Mouse (Mus musculus) embryonic facial prominence, embryonic 11.5 days (tissue): Measurements from ENCODE around the gene Dnajb5. TPM values are rescaled to one million over a fixed set of nuclear protein-coding genes. Genes with fewer than 3 reads are reported as not detected.

Experiments used
- ATAC-seq: fragments of 200-750 bp; cut with Nextera tagmentation; replicated peaks from 2 replicates; pipeline ENCODE4 v1.8.0; 2017; ENCODE audit warnings: low read depth; ENCODE audit not compliant: insufficient number of reproducible peaks, low FRiP score, low TSS enrichment
- DNase-seq: peaks from one replicate; pipeline ENCODE4 v3.0.0-alpha.2; 2015; ENCODE audit warnings: low spot score
- H3K27ac ChIP-seq: fragments of 300-500 bp; sonication (generic); replicated peaks from 2 replicates; pipeline ENCODE4 v1.5.1; 2014; ENCODE audit warnings: mild to moderate bottlenecking, low read depth, low read length, control low read depth
- H3K27me3 ChIP-seq: fragments of 300-500 bp; sonication (generic); 2 replicates; pipeline ENCODE4 v1.6.1; 2014; ENCODE audit warnings: mild to moderate bottlenecking, low read length, moderate library complexity, mixed read lengths; ENCODE audit not compliant: control insufficient read depth, insufficient read depth
- H3K36me3 ChIP-seq: fragments of 300-500 bp; sonication (generic); replicated peaks from 2 replicates; pipeline ENCODE4 v1.6.1; 2014; ENCODE audit warnings: low read depth, mild to moderate bottlenecking, low read length, moderate library complexity, mixed read lengths; ENCODE audit not compliant: control insufficient read depth, insufficient read depth
- H3K4me1 ChIP-seq: fragments of 300-500 bp; sonication (generic); 2 replicates; pipeline ENCODE4 v1.6.1; 2014; ENCODE audit warnings: low read length, mixed read lengths; ENCODE audit not compliant: control insufficient read depth, insufficient read depth
- H3K4me2 ChIP-seq: fragments of 300-500 bp; sonication (generic); 2 replicates; pipeline ENCODE4 v1.6.1; 2014; ENCODE audit warnings: low read depth, mild to moderate bottlenecking, control low read depth, low read length, moderate library complexity
- H3K4me3 ChIP-seq: fragments of 300-500 bp; sonication (generic); 2 replicates; pipeline ENCODE4 v1.5.1; 2014; ENCODE audit warnings: low read depth, low read length, control low read depth
- H3K9ac ChIP-seq: fragments of 300-500 bp; sonication (generic); replicated peaks from 2 replicates; pipeline ENCODE4 v1.6.1; 2014; ENCODE audit warnings: mild to moderate bottlenecking, control low read depth, low read length
- H3K9me3 ChIP-seq: fragments of 300-500 bp; sonication (generic); replicated peaks from 2 replicates; pipeline ENCODE4 v1.6.1; 2016; ENCODE audit warnings: mild to moderate bottlenecking, low read length, inconsistent platforms, mixed read lengths; ENCODE audit not compliant: control insufficient read depth
- WGBS: fragments of 180-500 bp; shearing (Covaris S2); extraction: QIAGEN DNeasy Blood & Tissue Kit; methylation state at CpG from one replicate; pipeline ENCODE4 v1.1.7; 2014; 5-methylcytosine and 5-hydroxymethylcytosine counted together
- polyA plus RNA-seq: library from polyadenylated mRNA; unstranded; fragments of >200 nt; fragmentation: Nextera tagmentation; extraction: Ambion mirVana; gene quantifications from 2 replicates; pipeline ENCODE4 v1.2.1, GENCODE M21; 2014

Dnajb5 gene
- polyA plus RNA-seq, 1 experiment from 2014 or later: 8.6 TPM

DNA sequence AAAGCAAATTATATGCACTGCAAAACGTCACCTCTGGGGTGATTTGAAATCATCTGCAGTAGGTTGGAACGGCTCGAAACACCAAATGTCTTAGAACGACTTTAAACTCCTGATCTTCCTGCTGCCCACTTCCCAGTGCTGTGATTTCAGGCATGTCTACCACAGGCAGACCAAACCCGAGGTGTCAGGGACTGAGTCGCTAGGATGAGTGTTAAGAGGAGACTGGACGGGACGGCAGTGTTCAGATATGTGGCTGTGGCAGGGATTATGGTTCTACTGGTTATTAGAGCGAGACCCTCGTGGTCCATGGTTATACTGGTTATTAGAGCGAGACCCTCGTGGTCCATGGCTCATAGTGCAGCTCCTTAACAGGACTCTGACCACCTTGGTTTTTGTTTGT is 34.3 kb upstream of the Dnajb5 start:
- ATAC-seq (no peak), DNase-seq (no peak)
- H3K4me3 ChIP-seq: no peak overlapping the region
- H3K9ac ChIP-seq: no peak overlapping the region
- peaks cover 2% of the 10 kb centered on the region; the same call in 1 of the 2 replicates for H3K4me1 ChIP-seq
- no peaks in the 10 kb centered on the region for H3K36me3 ChIP-seq
- WGBS: 79% methylated on average over 12 of the region's 12 CpGs
- peaks cover 23% of the 10 kb centered on the region for H3K27me3 ChIP-seq
- H3K9me3 ChIP-seq: no peaks in the 10 kb centered on the region
- no peak overlapping the region for H3K27ac ChIP-seq
- H3K4me2 ChIP-seq: no peak overlapping the region

DNA sequence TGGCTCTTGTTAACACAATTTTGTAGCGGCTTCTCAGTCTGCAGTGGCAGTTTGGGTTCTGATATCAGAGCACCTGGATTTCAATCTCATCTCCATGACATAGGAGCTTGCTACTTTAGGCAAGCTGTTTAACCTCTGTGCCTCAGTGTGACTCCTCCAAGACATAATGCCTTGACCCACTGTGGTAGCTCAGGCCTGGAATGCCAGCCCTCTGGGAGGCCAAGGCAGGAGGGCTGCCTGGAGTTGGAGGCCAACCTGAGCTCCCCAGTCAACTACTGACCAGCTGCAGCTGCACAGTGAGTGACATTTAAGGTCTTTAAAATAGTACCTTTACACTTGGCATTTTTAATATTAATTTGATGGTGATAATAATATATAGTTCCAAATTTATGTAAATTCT is 33.6 kb upstream of the Dnajb5 start:
- H3K4me2 ChIP-seq: no peak overlapping the region
- no peaks in the 10 kb centered on the region for H3K9me3 ChIP-seq
- H3K4me3 ChIP-seq: no peak overlapping the region
- no peak overlapping the region for H3K9ac ChIP-seq
- DNase-seq (no peak), ATAC-seq (no peak)
- WGBS: 63% methylated on average over 1 of the region's 1 CpGs
- no peak overlapping the region for H3K27ac ChIP-seq
- peaks cover 2% of the 10 kb centered on the region; the same call in 1 of the 2 replicates for H3K4me1 ChIP-seq
- no peaks in the 10 kb centered on the region for H3K36me3 ChIP-seq
- H3K27me3 ChIP-seq: peaks cover 23% of the 10 kb centered on the region

DNA sequence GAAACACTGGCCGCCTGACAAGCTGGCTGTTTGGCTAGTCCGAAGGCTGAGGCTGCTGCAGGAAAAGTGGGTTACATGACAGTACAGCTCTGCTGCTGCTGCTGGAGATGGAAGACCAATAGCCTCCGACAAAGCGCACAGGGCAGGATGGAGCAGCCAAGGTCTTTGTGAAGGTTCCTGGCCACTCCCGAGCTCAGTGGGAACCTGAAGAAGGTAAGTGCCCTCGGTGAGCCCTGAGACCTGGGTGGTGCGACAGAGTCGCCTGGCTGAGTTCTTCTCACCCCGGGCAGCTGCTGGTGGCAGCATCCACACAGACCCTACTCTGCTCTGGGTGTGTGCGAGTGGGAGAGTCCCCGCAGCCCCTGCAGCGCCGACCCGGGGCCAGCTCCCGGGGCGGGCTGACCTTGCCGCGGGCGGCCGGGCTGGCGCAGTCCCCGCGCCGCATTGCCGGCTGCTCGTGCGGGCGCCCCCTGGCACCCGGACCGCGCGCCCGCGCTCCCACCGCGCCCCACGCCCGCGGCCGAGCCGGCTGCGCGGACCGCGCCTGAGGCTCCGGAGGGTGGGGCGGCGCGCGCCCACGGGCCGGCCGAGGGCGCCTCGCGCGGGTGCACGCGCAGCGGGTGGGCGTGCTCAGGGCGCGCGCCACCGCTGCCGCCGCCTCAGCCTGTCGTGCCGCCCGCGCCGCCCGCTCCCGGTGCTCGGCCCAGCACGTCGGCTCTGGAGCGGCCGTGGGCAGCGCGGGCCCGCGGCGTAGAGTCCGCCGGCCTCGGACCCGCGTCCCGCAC is 32.8 kb upstream of the Dnajb5 start, which contains the start of gene Phf24:
Gene Phf24 (plus strand): TSS at position 44 of the 785 bp plus-strand sequence.
- Histone ChIP-seq H3K4me2 (peak within 1 kb of the TSS; percentile 91), H3K27me3 (peaks cover 23% of the 10 kb centered on the region), H3K4me3 (peak within 1 kb of the TSS; percentile 60), H3K36me3 (no peaks in the 10 kb centered on the region), H3K9me3 (no peaks in the 10 kb centered on the region), H3K9ac (peak within 1 kb of the TSS; percentile 62), H3K4me1 (peaks cover 2% of the 10 kb centered on the region; the same call in 1 of the 2 replicates), H3K27ac (no peak within 1 kb of the TSS)
- WGBS: under 1% methylated on average over 75 of the region's 90 CpGs
- peak; percentile 72 for ATAC-seq
- peak; percentile 63 for DNase-seq

DNA sequence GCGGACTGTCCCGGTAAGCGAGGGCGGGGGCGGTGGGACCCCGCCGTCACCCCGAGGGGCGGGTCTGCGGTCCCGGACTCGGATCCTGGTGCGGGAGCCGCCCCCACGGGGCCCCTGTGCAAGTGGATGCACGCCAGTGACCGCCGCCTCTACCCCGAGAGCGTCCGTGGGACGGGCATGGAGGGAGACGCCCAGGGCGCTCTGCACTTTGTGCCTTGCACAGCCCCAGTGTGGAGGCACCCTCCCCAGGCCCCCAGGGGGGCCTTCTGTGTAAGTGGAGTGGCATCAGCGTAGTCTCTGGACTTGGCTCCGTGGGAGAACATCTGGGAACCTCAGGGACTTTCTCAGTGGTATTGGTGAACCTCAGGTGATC is 32.2 kb upstream of the Dnajb5 start:
- ATAC-seq (peak; percentile 52; the same call in 1 of the 2 replicates), DNase-seq (no peak)
- peaks cover 2% of the 10 kb centered on the region; the same call in 1 of the 2 replicates for H3K4me1 ChIP-seq
- no peaks in the 10 kb centered on the region for H3K36me3 ChIP-seq
- peak overlapping the region; percentile 60 for H3K4me3 ChIP-seq
- no peak overlapping the region for H3K27ac ChIP-seq
- no peaks in the 10 kb centered on the region for H3K9me3 ChIP-seq
- WGBS: under 1% methylated on average over 24 of the region's 26 CpGs
- peak overlapping the region; percentile 91 for H3K4me2 ChIP-seq
- H3K27me3 ChIP-seq: peaks cover 23% of the 10 kb centered on the region
- H3K9ac ChIP-seq: peak overlapping the region; percentile 62

DNA sequence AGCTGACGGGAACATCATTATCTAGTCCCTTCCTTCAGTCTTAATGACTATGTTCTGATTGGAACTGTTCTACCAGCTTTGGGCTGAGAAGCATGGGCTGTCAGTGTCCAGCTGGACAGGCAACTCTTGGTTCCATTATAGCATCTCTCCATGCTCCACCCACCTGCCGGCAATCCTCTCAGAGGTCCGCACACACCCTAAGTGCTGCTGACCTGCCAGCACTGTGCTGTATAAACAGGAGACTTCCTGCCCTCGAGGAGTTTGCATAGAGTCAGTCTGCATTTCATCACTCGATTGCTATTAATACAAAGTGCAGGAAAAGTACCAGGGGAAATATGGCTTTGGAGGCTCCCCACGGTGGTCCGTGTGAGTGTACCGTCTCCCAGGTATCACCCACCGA is 28.9 kb upstream of the Dnajb5 start:
- H3K36me3 ChIP-seq: no peaks in the 10 kb centered on the region
- no peaks in the 10 kb centered on the region for H3K9me3 ChIP-seq
- H3K27ac ChIP-seq: no peak overlapping the region
- peaks cover 2% of the 10 kb centered on the region; the same call in 1 of the 2 replicates for H3K4me1 ChIP-seq
- 74% methylated on average over 9 of the region's 9 CpGs for WGBS
- no peak for DNase-seq
- H3K4me3 ChIP-seq: no peak overlapping the region
- no peak overlapping the region for H3K9ac ChIP-seq
- no peak overlapping the region for H3K4me2 ChIP-seq
- H3K27me3 ChIP-seq: peaks cover 25% of the 10 kb centered on the region
- no peak for ATAC-seq

DNA sequence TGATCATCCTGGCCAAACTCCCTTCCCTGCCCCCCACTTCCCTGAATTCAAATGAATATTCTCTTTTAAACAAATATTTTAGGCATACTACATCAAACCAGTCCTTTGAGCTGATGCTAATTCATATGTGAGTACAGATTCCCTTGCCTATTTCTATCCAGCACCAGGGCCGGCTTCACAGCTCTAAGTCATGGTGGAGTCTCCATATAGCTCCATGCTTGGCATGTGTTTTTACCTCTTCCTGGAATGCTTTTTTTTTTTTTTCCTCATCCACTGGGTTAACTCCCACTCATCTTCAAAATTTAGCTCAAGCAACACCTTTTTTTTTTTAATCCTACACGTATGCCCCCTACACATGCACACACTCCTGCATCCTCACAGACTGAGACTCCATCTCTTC is 28.1 kb upstream of the Dnajb5 start:
- peaks cover 2% of the 10 kb centered on the region; the same call in 1 of the 2 replicates for H3K4me1 ChIP-seq
- DNase-seq (no peak), ATAC-seq (no peak)
- 88% methylated on average over 2 of the region's 2 CpGs for WGBS
- no peaks in the 10 kb centered on the region for H3K36me3 ChIP-seq
- no peak overlapping the region for H3K9ac ChIP-seq
- H3K9me3 ChIP-seq: no peaks in the 10 kb centered on the region
- H3K27me3 ChIP-seq: peaks cover 21% of the 10 kb centered on the region
- H3K4me2 ChIP-seq: no peak overlapping the region
- no peak overlapping the region for H3K27ac ChIP-seq
- no peak overlapping the region for H3K4me3 ChIP-seq

DNA sequence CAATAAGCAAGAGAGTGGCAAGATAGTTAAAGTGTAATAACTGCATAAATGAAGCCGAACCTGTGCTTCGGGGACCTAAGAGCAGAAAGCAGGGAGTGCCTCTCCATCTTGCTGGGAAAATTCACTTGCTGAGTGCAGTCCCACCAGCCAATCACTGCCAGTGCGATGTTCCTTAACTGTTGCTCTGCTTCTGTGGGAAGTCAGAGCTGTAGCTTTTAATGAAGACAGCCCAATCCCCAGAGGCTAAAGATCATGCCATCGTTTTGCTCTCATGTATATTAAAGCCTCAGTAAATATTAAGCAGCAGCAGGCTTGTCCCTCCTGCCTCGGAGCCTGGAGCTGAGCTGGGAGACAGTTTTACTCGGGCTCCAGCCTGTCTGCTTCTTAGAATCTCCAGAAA is 27.6 kb upstream of the Dnajb5 start:
- Histone ChIP-seq H3K4me3 (no peak overlapping the region), H3K4me2 (no peak overlapping the region), H3K27me3 (peaks cover 16% of the 10 kb centered on the region), H3K9ac (no peak overlapping the region), H3K27ac (no peak overlapping the region), H3K36me3 (no peaks in the 10 kb centered on the region), H3K4me1 (peaks cover 2% of the 10 kb centered on the region; the same call in 1 of the 2 replicates), H3K9me3 (no peaks in the 10 kb centered on the region)
- no peak for ATAC-seq
- DNase-seq: no peak
- WGBS: 77% methylated on average over 6 of the region's 6 CpGs

DNA sequence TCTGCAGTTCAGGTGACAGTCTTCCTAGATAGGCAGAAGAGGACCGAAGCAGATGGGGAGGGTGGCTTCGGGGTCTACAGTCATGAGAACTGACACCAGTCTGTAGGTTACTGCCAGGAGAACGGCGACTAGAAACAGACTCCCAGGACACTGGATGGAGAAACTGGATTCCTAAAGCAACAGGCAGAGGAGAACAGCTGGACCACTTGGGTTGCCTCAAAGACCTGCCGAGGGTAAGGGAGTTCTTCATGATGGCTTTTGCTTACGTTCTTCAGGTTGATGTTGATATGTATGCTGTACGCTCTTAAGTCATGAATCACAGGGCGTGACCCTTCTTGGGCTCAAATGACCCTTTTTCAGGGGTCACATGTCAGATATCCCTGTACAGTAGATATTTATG is 27.2 kb upstream of the Dnajb5 start:
- Histone ChIP-seq H3K36me3 (no peaks in the 10 kb centered on the region), H3K4me3 (no peak overlapping the region), H3K27ac (no peak overlapping the region), H3K27me3 (peaks cover 12% of the 10 kb centered on the region), H3K4me2 (no peak overlapping the region), H3K9me3 (no peaks in the 10 kb centered on the region), H3K9ac (no peak overlapping the region), H3K4me1 (no peaks in the 10 kb centered on the region)
- DNase-seq (no peak), ATAC-seq (no peak)
- 84% methylated on average over 8 of the region's 8 CpGs for WGBS
